Mouse (Mus musculus): ENCODE results near the gene Dek.

DNA sequence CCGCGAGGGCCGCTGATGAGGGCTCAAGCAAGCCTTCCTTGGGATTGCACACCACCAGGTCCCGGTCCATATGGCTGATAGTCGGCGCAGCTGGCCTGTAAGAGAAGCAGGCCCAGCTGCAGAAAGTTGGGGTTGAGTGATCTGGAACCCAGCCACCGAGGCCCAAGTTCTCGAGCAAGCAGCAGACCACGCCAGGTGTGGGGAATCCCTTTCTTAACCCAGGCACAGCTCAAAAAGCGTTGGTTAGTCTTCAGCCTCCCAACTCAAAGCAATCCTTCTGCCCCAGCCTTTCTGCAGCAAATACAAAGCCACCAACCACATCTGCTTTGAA, 61.4 kb downstream of the Dek start, which contains the start of gene Tpmt:
- TF ChIP-seq GATA1 (IDR thresholded peaks at IDR 0.05; ENCODE audit: low read length), result no peak
- no peak for TF ChIP-seq TAL1 (IDR thresholded peaks at IDR 0.05; ENCODE audit: low read length)
